Mouse (Mus musculus): ENCODE data around the gene Mief2. TPM values are rescaled to one million over a fixed set of nuclear protein-coding genes. Genes with fewer than 3 reads are reported as not detected.

Gene Mief2
- total RNA-seq, 2 experiments from 2014 or later: 25.4 to 27.7 TPM

DNA sequence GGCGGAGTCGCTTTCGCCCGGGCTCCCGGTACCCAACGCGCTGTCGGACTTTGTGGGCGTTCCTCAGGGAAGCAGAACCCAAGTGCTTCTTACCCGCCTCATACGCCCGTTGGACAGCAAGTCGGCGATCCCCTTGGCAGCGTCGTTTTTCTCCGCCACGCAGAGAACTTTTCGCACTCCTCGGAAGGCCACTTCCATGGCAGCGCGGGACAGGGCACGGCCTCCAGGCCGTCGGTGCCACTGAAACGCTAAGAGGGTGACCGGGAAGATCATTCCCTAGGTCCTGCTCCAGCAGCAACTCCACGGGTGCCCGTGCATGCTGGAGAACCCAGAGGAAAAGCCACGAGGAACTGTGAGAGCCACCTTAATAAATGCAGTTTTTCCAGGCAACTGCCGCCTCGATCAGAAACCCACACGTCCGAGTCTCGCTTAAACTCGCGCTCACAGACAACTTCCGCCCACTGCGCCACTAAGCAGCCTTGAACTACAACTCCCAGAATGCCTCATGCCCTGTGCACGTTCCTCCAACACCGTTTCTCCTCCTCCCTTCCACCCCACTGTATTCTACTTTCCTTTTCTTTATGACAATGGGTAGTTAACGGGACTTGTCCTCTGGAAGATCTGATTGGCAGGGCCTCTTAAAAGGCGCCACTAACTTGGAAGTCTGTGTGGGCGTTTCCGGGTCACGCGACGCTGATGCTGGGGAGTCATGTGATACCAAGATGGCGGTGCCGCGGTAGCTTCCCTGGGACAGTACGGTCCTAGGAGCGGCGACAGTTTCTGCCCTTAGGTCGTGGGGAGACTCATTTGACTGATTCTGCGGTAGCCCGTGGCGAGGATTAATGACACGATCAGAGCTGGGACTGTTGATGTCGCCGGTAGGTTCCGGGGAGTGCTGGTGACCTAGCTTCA lies 48.9 kb downstream of the Mief2 start, which contains the start of the genes Top3a and Smcr8:
Gene Top3a (minus strand): TSS at position 537 of the 912 bp plus-strand sequence.
Gene Smcr8 (plus strand): TSS at position 696 of the 912 bp plus-strand sequence.
- DNase-seq (ENCODE audit: low spot score in 2 of 2): peak; percentile 79 to 83

DNA sequence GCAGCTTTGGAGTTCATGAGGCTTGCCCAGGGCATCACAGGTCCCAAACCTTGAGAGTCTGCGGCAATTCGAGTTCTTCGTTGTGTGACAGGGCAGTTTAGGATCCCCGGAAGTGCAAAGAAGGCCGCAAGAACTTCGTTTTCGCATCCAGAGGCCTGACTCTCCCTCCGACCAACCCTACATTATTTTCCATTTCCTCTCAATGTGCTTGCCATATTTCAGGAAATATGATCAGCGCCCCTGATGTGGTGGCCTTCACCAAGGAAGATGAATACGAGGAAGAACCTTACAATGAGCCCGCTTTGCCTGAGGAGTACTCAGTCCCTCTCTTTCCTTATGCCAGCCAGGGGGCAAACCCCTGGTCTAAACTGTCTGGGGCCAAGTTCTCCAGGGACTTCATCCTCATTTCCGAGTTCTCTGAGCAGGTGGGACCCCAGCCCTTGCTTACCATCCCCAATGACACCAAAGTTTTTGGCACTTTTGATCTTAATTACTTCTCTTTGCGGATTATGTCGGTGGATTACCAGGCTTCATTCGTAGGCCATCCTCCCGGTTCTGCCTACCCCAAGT lies 49.7 kb downstream of the Mief2 start:
- DNase-seq (ENCODE audit: low spot score in 2 of 2): no peak

DNA sequence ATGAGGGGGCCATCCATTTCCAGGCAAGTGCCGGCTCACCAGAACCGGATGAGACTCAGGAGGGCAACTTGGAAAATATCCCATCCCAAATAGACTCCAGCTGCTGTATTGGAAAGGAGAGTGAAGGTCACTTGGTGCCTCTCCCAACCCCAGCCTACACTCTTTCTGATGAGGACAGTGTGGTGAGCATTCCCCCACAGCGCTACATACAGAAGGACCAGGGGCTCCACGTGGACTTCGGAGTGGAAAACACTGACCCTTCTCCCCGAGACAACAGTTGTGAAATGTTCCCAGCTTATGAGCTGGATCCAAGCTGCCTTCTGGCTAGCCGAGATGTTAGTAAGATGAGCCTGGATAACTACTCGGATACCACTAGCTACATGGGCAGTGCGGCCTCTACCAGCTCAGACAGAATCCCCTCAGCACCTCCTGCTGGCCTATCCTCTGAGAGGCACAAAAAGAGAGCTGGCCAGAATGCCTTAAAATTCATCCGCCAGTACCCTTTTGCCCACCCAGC lies 51.5 kb downstream of the Mief2 start:
- no peak for DNase-seq (ENCODE audit: low spot score in 2 of 2)

Small RNA genes within 50 kb of the gene (microRNA-seq; reads per million reads assigned to microRNA genes)
- gene Mir5100: 2.7 to 4.0 reads per million in 2 experiments

Other genes with a start within 250 kb of the Mief2 start
- 10 to 100 TPM; 39.0 to 40.1 TPM for gene Alkbh5, start 192.0 kb upstream of the Mief2 start, total RNA-seq (2021)
- 10 to 100 TPM; 42.5 to 47.3 TPM for gene Llgl1, start 28.7 kb upstream of the Mief2 start, total RNA-seq (2021)
- 10 to 100 TPM; 54.7 to 57.8 TPM for gene Flii, start 1.1 kb upstream of the Mief2 start, total RNA-seq (2021)
- 1 to 10 TPM; 5.8 to 6.1 TPM for gene Top3a, start 49.0 kb downstream of the Mief2 start, total RNA-seq (2021)
- gene Smcr8, start 49.1 kb downstream of the Mief2 start, total RNA-seq (2021): 10 to 100 TPM; 22.1 to 23.6 TPM
- 1 to 10 TPM; 3.9 to 7.1 TPM for gene Shmt1, start 83.3 kb downstream of the Mief2 start, total RNA-seq (2021)
- gene Dhrs7b, start 102.2 kb downstream of the Mief2 start, total RNA-seq (2021): 10 to 100 TPM; 26.1 to 27.4 TPM
- gene Tmem11, start 150.9 kb downstream of the Mief2 start, total RNA-seq (2021): 10 to 100 TPM; 22.9 to 25.5 TPM
- gene Natd1, start 186.4 kb downstream of the Mief2 start, total RNA-seq (2021): 10 to 100 TPM; 13.3 to 16.8 TPM
- gene Map2k3, start 203.6 kb downstream of the Mief2 start, total RNA-seq (2021): 10 to 100 TPM; 15.9 to 16.6 TPM